Mouse (Mus musculus): ENCODE data around the gene Rsph9. TPM values are rescaled to one million over a fixed set of nuclear protein-coding genes. Genes with fewer than 3 reads are reported as not detected.
A peak's percentile ranks its signal among the peaks of the same experiment; 100 is the strongest.

Gene Rsph9
- 1.3 TPM in 1 of 2 replicates, not detected in the other for polyA plus RNA-seq (2012; ENCODE audit: insufficient read depth, insufficient read length, missing spikeins)

GRCm38 (mm10) chr17:46143578-46144423, at the start of gene Rsph9:
Rsph9 (minus strand) TSS chr17:46144216.
- Histone ChIP-seq H3K4me1 (ENCODE audit: control insufficient read depth, insufficient read depth, insufficient read length, low read length) (peaks cover 2% of the 10 kb centered on the region; the same call in 1 of the 2 replicates), H3K4me3 (ENCODE audit: insufficient read depth, low read depth, low read length) (peak within 1 kb of the TSS; percentile 38), H3K27ac (replicated peaks; ENCODE audit: low read depth, low read length) (no peak within 1 kb of the TSS)

GRCm38 (mm10) chr17:46188829-46189228, 44.8 kb upstream of the Rsph9 start:
- no peak overlapping the region for H3K27ac ChIP-seq (replicated peaks; ENCODE audit: low read depth, low read length)
- no peaks in the 10 kb centered on the region for H3K4me1 ChIP-seq (ENCODE audit: control insufficient read depth, insufficient read depth, insufficient read length, low read length)
- H3K4me3 ChIP-seq (ENCODE audit: insufficient read depth, low read depth, low read length): no peak overlapping the region

- H3K4me3 ChIP-seq (ENCODE audit: insufficient read depth, low read depth, low read length): no peak overlapping the region
- H3K4me1 ChIP-seq (ENCODE audit: control insufficient read depth, insufficient read depth, insufficient read length, low read length): no peaks in the 10 kb centered on the region
Measured at GRCm38 (mm10) chr17:46182273-46182672, 38.3 kb upstream of the Rsph9 start.

GRCm38 (mm10) chr17:46170538-46170937, 26.5 kb upstream of the Rsph9 start:
- Histone ChIP-seq H3K4me3 (ENCODE audit: insufficient read depth, low read depth, low read length) (no peak overlapping the region), H3K4me1 (ENCODE audit: control insufficient read depth, insufficient read depth, insufficient read length, low read length) (no peaks in the 10 kb centered on the region), H3K27ac (replicated peaks; ENCODE audit: low read depth, low read length) (no peak overlapping the region)

More at GRCm38 (mm10) chr17:46182273-46182672, 38.3 kb upstream of the Rsph9 start:
- H3K27ac ChIP-seq (replicated peaks; ENCODE audit: low read depth, low read length): no peak overlapping the region

- H3K27ac ChIP-seq (replicated peaks; ENCODE audit: low read depth, low read length): no peak overlapping the region
- no peak overlapping the region for H3K4me3 ChIP-seq (ENCODE audit: insufficient read depth, low read depth, low read length)
- no peaks in the 10 kb centered on the region for H3K4me1 ChIP-seq (ENCODE audit: control insufficient read depth, insufficient read depth, insufficient read length, low read length)
Measured at GRCm38 (mm10) chr17:46168768-46169167, 24.8 kb upstream of the Rsph9 start.

- Histone ChIP-seq H3K4me1 (ENCODE audit: control insufficient read depth, insufficient read depth, insufficient read length, low read length) (peaks cover 2% of the 10 kb centered on the region; the same call in 1 of the 2 replicates), H3K4me3 (ENCODE audit: insufficient read depth, low read depth, low read length) (no peak overlapping the region), H3K27ac (replicated peaks; ENCODE audit: low read depth, low read length) (no peak overlapping the region)
Measured at GRCm38 (mm10) chr17:46168318-46168717, 24.3 kb upstream of the Rsph9 start.

GRCm38 (mm10) chr17:46167014-46167413, 23.0 kb upstream of the Rsph9 start:
- Histone ChIP-seq H3K27ac (replicated peaks; ENCODE audit: low read depth, low read length) (no peak overlapping the region), H3K4me3 (ENCODE audit: insufficient read depth, low read depth, low read length) (no peak overlapping the region)

GRCm38 (mm10) chr17:46166270-46166669, 22.3 kb upstream of the Rsph9 start:
- H3K4me3 ChIP-seq (ENCODE audit: insufficient read depth, low read depth, low read length): no peak overlapping the region
- H3K4me1 ChIP-seq (ENCODE audit: control insufficient read depth, insufficient read depth, insufficient read length, low read length): peaks cover 12% of the 10 kb centered on the region
- H3K27ac ChIP-seq (replicated peaks; ENCODE audit: low read depth, low read length): no peak overlapping the region

More at GRCm38 (mm10) chr17:46167014-46167413, 23.0 kb upstream of the Rsph9 start:
- peaks cover 7% of the 10 kb centered on the region for H3K4me1 ChIP-seq (ENCODE audit: control insufficient read depth, insufficient read depth, insufficient read length, low read length)

GRCm38 (mm10) chr17:46165460-46165859, 21.4 kb upstream of the Rsph9 start:
- no peak overlapping the region for H3K4me3 ChIP-seq (ENCODE audit: insufficient read depth, low read depth, low read length)
- H3K27ac ChIP-seq (replicated peaks; ENCODE audit: low read depth, low read length): no peak overlapping the region
- peaks cover 12% of the 10 kb centered on the region for H3K4me1 ChIP-seq (ENCODE audit: control insufficient read depth, insufficient read depth, insufficient read length, low read length)

GRCm38 (mm10) chr17:46164791-46165190, 20.8 kb upstream of the Rsph9 start:
- peaks cover 13% of the 10 kb centered on the region for H3K4me1 ChIP-seq (ENCODE audit: control insufficient read depth, insufficient read depth, insufficient read length, low read length)
- no peak overlapping the region for H3K27ac ChIP-seq (replicated peaks; ENCODE audit: low read depth, low read length)
- no peak overlapping the region for H3K4me3 ChIP-seq (ENCODE audit: insufficient read depth, low read depth, low read length)

GRCm38 (mm10) chr17:46164301-46164700, 20.3 kb upstream of the Rsph9 start:
- Histone ChIP-seq H3K4me1 (ENCODE audit: control insufficient read depth, insufficient read depth, insufficient read length, low read length) (peaks cover 16% of the 10 kb centered on the region), H3K27ac (replicated peaks; ENCODE audit: low read depth, low read length) (no peak overlapping the region), H3K4me3 (ENCODE audit: insufficient read depth, low read depth, low read length) (no peak overlapping the region)

- Histone ChIP-seq H3K4me1 (ENCODE audit: control insufficient read depth, insufficient read depth, insufficient read length, low read length) (peaks cover 16% of the 10 kb centered on the region), H3K4me3 (ENCODE audit: insufficient read depth, low read depth, low read length) (peak overlapping the region; percentile 47)
Measured at GRCm38 (mm10) chr17:46162951-46163421, 19.0 kb upstream of the Rsph9 start.

GRCm38 (mm10) chr17:46162551-46162950, 18.5 kb upstream of the Rsph9 start:
- H3K4me3 ChIP-seq (ENCODE audit: insufficient read depth, low read depth, low read length): peak overlapping the region; percentile 47
- H3K4me1 ChIP-seq (ENCODE audit: control insufficient read depth, insufficient read depth, insufficient read length, low read length): peaks cover 16% of the 10 kb centered on the region
- H3K27ac ChIP-seq (replicated peaks; ENCODE audit: low read depth, low read length): peak overlapping the region; percentile 81

More at GRCm38 (mm10) chr17:46162951-46163421, 19.0 kb upstream of the Rsph9 start:
- peak overlapping the region; percentile 81 for H3K27ac ChIP-seq (replicated peaks; ENCODE audit: low read depth, low read length)

GRCm38 (mm10) chr17:46161710-46162109, 17.7 kb upstream of the Rsph9 start:
- Histone ChIP-seq H3K27ac (replicated peaks; ENCODE audit: low read depth, low read length) (peak overlapping the region; percentile 83), H3K4me1 (ENCODE audit: control insufficient read depth, insufficient read depth, insufficient read length, low read length) (peaks cover 16% of the 10 kb centered on the region), H3K4me3 (ENCODE audit: insufficient read depth, low read depth, low read length) (peak overlapping the region; percentile 83)

- Histone ChIP-seq H3K27ac (replicated peaks; ENCODE audit: low read depth, low read length) (peak overlapping the region; percentile 83), H3K4me3 (ENCODE audit: insufficient read depth, low read depth, low read length) (peak overlapping the region; percentile 83), H3K4me1 (ENCODE audit: control insufficient read depth, insufficient read depth, insufficient read length, low read length) (peaks cover 16% of the 10 kb centered on the region)
Measured at GRCm38 (mm10) chr17:46161179-46161578, 17.2 kb upstream of the Rsph9 start.

Measured in brown adipose tissue, adult 24 weeks (tissue).